Mouse (Mus musculus): ENCODE data around the gene Tmem9b.

- TF ChIP-seq MAZ (IDR thresholded peaks at IDR 0.05; ENCODE audit: low read depth, low read length) = no peak
- TF ChIP-seq ZKSCAN1 (IDR thresholded peaks at IDR 0.05; ENCODE audit: low read depth, low read length) = no peak
- TF ChIP-seq CTCF (IDR thresholded peaks at IDR 0.05 in 2 of 3, conservative IDR thresholded peaks at IDR 0.05 in 1 of 3; ENCODE audit: control insufficient read depth in 1 of 3, insufficient read depth in 1 of 3, low read depth in 2 of 3, low read length in 3 of 3, poor library complexity in 1 of 3, severe bottlenecking in 1 of 3) = no peak
- TF ChIP-seq JUND (IDR thresholded peaks at IDR 0.05; ENCODE audit: low read depth, low read length) = no peak
- TF ChIP-seq HCFC1 (IDR thresholded peaks at IDR 0.05; ENCODE audit: low read depth, low read length) = no peak
- no peak for TF ChIP-seq EP300 (IDR thresholded peaks at IDR 0.05; ENCODE audit: low read depth in 1 of 2, low read length in 2 of 2)
- no peak for TF ChIP-seq ZNF384 (IDR thresholded peaks at IDR 0.05; ENCODE audit: low read depth, low read length)
- no peak for TF ChIP-seq MAX (IDR thresholded peaks at IDR 0.05; ENCODE audit: low read length)
These were observed 66.0 kb downstream of the Tmem9b start for GRCm38 (mm10) chr7:109686585-109687128.
